Mouse (Mus musculus): ENCODE measurements around the gene Padi1. TPM values are rescaled to one million over a fixed set of nuclear protein-coding genes. Genes with fewer than 3 reads are reported as not detected.
A peak's percentile ranks its signal among the peaks of the same experiment; 100 is the strongest.

Padi1 gene
- total and polyA plus RNA-seq, 2 experiments from 2014 or later: not detected

DNA sequence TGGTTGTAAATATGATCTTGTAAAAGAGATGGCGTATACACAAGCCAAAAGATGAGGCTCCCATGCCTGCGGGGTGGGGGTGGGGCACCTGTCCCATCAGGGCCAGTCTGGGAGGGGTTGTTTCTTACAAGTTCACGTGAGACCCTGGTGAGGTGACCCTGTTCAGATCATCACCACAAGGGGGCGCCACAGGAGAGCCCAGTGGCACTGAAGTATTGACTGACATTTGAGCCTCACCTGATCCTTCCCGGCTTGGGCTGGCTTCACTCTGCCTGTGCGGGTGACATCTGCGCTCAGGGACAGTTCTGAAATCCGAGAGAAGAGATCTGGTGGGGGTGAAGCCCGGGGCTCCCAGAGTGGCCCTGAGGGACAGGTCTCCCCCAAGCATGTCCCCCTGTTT is 82.4 kb downstream of the Padi1 start:
- no peak overlapping the region for H3K4me2 ChIP-seq (ENCODE audit: low read depth, low read length)
- H3K9me3 ChIP-seq (replicated peaks; ENCODE audit: control insufficient read depth, low read length): no peaks in the 10 kb centered on the region
- H3K27ac ChIP-seq (ENCODE audit: low read depth): no peak overlapping the region
- H3K9ac ChIP-seq (replicated peaks; ENCODE audit: low read depth, low read length): no peak overlapping the region
- TF ChIP-seq EP300 (IDR thresholded peaks at IDR 0.05; ENCODE audit: low read depth) (no peak), CTCF (IDR thresholded peaks at IDR 0.05; ENCODE audit: low read depth) (peak; percentile 49)
- H3K27me3 ChIP-seq (ENCODE audit: control insufficient read depth, insufficient read depth, low read length): no peaks in the 10 kb centered on the region
- ATAC-seq (ENCODE audit: insufficient read depth, low read depth) (peak; percentile 58), DNase-seq (ENCODE audit: low spot score) (no peak)
- no peak overlapping the region for H3K4me3 ChIP-seq (ENCODE audit: low read depth, low read length)
- 20% methylated on average over 9 of the region's 9 CpGs for WGBS
- H3K4me1 ChIP-seq (ENCODE audit: control insufficient read depth, insufficient read depth): no peaks in the 10 kb centered on the region
- no peaks in the 10 kb centered on the region for H3K36me3 ChIP-seq (replicated peaks; ENCODE audit: control insufficient read depth, insufficient read depth, low read length)

Other genes with a start within 250 kb of the Padi1 start
- 46.8 and 52.8 TPM in 2 replicates for gene Arhgef10l, start 179.8 kb downstream of the Padi1 start, total RNA-seq (2014; rRNA removed; ENCODE audit: low replicate concordance)
- gene Arhgef10l, start 179.8 kb downstream of the Padi1 start, polyA plus RNA-seq (2015; fragmentation: Nextera tagmentation; extraction: Ambion mirVana): 12.1 and 15.4 TPM in 2 replicates
- 36.4 and 36.9 TPM in 2 replicates for gene Rcc2, start 145.2 kb downstream of the Padi1 start, total RNA-seq (2014; rRNA removed; ENCODE audit: low replicate concordance)
- gene Rcc2, start 145.2 kb downstream of the Padi1 start, polyA plus RNA-seq (2015; fragmentation: Nextera tagmentation; extraction: Ambion mirVana): 4.4 and 4.8 TPM in 2 replicates
- gene Padi6, start 103.1 kb downstream of the Padi1 start, total RNA-seq (2014; rRNA removed; ENCODE audit: low replicate concordance): not detected in 2 replicates
- gene Padi6, start 103.1 kb downstream of the Padi1 start, polyA plus RNA-seq (2015; fragmentation: Nextera tagmentation; extraction: Ambion mirVana): 0.07 TPM in 1 of 2 replicates, not detected in the other
- 2.4 and 2.7 TPM in 2 replicates for gene Padi4, start 71.5 kb downstream of the Padi1 start, total RNA-seq (2014; rRNA removed; ENCODE audit: low replicate concordance)
- 1.1 and 1.2 TPM in 2 replicates for gene Padi4, start 71.5 kb downstream of the Padi1 start, polyA plus RNA-seq (2015; fragmentation: Nextera tagmentation; extraction: Ambion mirVana)
- 0.04 TPM in 1 of 2 replicates, not detected in the other for gene Padi3, start 35.1 kb downstream of the Padi1 start, total RNA-seq (2014; rRNA removed; ENCODE audit: low replicate concordance)
- gene Padi3, start 35.1 kb downstream of the Padi1 start, polyA plus RNA-seq (2015; fragmentation: Nextera tagmentation; extraction: Ambion mirVana): 0.11 TPM in 2 replicates
- gene Padi2, start 60.6 kb upstream of the Padi1 start, total RNA-seq (2014; rRNA removed; ENCODE audit: low replicate concordance): 0.31 TPM in 1 of 2 replicates, not detected in the other
- 0.18 and 0.44 TPM in 2 replicates for gene Padi2, start 60.6 kb upstream of the Padi1 start, polyA plus RNA-seq (2015; fragmentation: Nextera tagmentation; extraction: Ambion mirVana)
- 893 and 947 TPM in 2 replicates for gene Sdhb, start 115.4 kb upstream of the Padi1 start, total RNA-seq (2014; rRNA removed; ENCODE audit: low replicate concordance)
- 1,828 and 1,869 TPM in 2 replicates for gene Sdhb, start 115.4 kb upstream of the Padi1 start, polyA plus RNA-seq (2015; fragmentation: Nextera tagmentation; extraction: Ambion mirVana)
- 45.8 and 47.7 TPM in 2 replicates for gene Atp13a2, start 141.1 kb upstream of the Padi1 start, total RNA-seq (2014; rRNA removed; ENCODE audit: low replicate concordance)
- 18.8 and 19.3 TPM in 2 replicates for gene Atp13a2, start 141.1 kb upstream of the Padi1 start, polyA plus RNA-seq (2015; fragmentation: Nextera tagmentation; extraction: Ambion mirVana)
- gene Mfap2, start 164.6 kb upstream of the Padi1 start, total RNA-seq (2014; rRNA removed; ENCODE audit: low replicate concordance): 45.0 and 47.8 TPM in 2 replicates
- 114 and 129 TPM in 2 replicates for gene Mfap2, start 164.6 kb upstream of the Padi1 start, polyA plus RNA-seq (2015; fragmentation: Nextera tagmentation; extraction: Ambion mirVana)
- gene Crocc, start 214.8 kb upstream of the Padi1 start, total RNA-seq (2014; rRNA removed; ENCODE audit: low replicate concordance): 4.6 and 4.9 TPM in 2 replicates
- gene Crocc, start 214.8 kb upstream of the Padi1 start, polyA plus RNA-seq (2015; fragmentation: Nextera tagmentation; extraction: Ambion mirVana): 1.8 and 2.1 TPM in 2 replicates
- gene Necap2, start 232.6 kb upstream of the Padi1 start, total RNA-seq (2014; rRNA removed; ENCODE audit: low replicate concordance): 30.2 and 47.1 TPM in 2 replicates
- 31.8 and 33.8 TPM in 2 replicates for gene Necap2, start 232.6 kb upstream of the Padi1 start, polyA plus RNA-seq (2015; fragmentation: Nextera tagmentation; extraction: Ambion mirVana)
- gene Spata21, start 242.6 kb upstream of the Padi1 start, total RNA-seq (2014; rRNA removed; ENCODE audit: low replicate concordance): not detected in 2 replicates
- 0.04 TPM in 1 of 2 replicates, not detected in the other for gene Spata21, start 242.6 kb upstream of the Padi1 start, polyA plus RNA-seq (2015; fragmentation: Nextera tagmentation; extraction: Ambion mirVana)